Mouse (Mus musculus) liver, embryonic 14.5 days (tissue): Measurements from ENCODE around the gene Eif2b1. TPM values are rescaled to one million over a fixed set of nuclear protein-coding genes. Genes with fewer than 3 reads are reported as not detected.

Source experiments
- ATAC-seq: fragments of 200-750 bp; cut with Nextera tagmentation; 2 replicates; pipeline ENCODE4 v1.8.0; 2017; ENCODE audit warnings: moderate number of reproducible peaks, mild to moderate bottlenecking, moderate library complexity; ENCODE audit not compliant: insufficient read depth
- DNase-seq, 3 experiments: peaks; one replicate each; pipeline ENCODE4 v3.0.0-alpha.2; 2012 to 2013; ENCODE audit warnings: low read depth in 3 of 3, low spot score in 3 of 3
- H3K27ac ChIP-seq: fragments of 300-500 bp; sonication (generic); 2 replicates; pipeline ENCODE4 v1.5.1; 2014; ENCODE audit warnings: moderate library complexity, mild to moderate bottlenecking, control low read depth, inconsistent platforms
- H3K27me3 ChIP-seq: fragments of 300-500 bp; sonication (generic); 2 replicates; pipeline ENCODE4 v1.6.1; 2014; ENCODE audit warnings: mild to moderate bottlenecking, low read length, moderate library complexity; ENCODE audit not compliant: control insufficient read depth, insufficient read depth
- H3K36me3 ChIP-seq: fragments of 300-500 bp; sonication (generic); replicated peaks from 2 replicates; pipeline ENCODE4 v1.6.1; 2014; ENCODE audit warnings: low read depth; ENCODE audit not compliant: control insufficient read depth, insufficient read depth
- H3K4me1 ChIP-seq, 2 experiments: fragments of 200-500 bp in 1 of 2; fragments of 300-500 bp in 1 of 2; sonication (generic) in 1 of 2; replicated peaks; 2 replicates each; pipeline ENCODE4 v1.6.1; 2012 to 2014; ENCODE audit warnings: antibody characterized with exemption in 1 of 2, inconsistent platforms in 1 of 2, low read length in 1 of 2; ENCODE audit not compliant: control insufficient read depth in 2 of 2, insufficient read depth in 2 of 2
- H3K4me2 ChIP-seq: fragments of 300-500 bp; sonication (generic); 2 replicates; pipeline ENCODE4 v1.6.1; 2014; ENCODE audit warnings: low read depth, mild to moderate bottlenecking, control low read depth, moderate library complexity
- H3K4me3 ChIP-seq, 2 experiments: fragments of 200-500 bp in 1 of 2; fragments of 300-500 bp in 1 of 2; sonication (generic) in 1 of 2; 2 replicates each; pipeline ENCODE4 v1.5.1; 2012 to 2014; ENCODE audit warnings: low read depth in 2 of 2, low read length in 2 of 2, mild to moderate bottlenecking in 2 of 2, control low read depth in 1 of 2, inconsistent platforms in 1 of 2, moderate library complexity in 1 of 2; ENCODE audit not compliant: insufficient read depth in 1 of 2
- H3K9ac ChIP-seq: fragments of 300-500 bp; sonication (generic); replicated peaks from 2 replicates; pipeline ENCODE4 v1.6.1; 2014; ENCODE audit warnings: mild to moderate bottlenecking, control low read depth, moderate library complexity
- H3K9me3 ChIP-seq: fragments of 300-500 bp; sonication (generic); 2 replicates; pipeline ENCODE4 v1.6.1; 2016; ENCODE audit warnings: low read length, mixed read lengths; ENCODE audit not compliant: control insufficient read depth
- CTCF ChIP-seq: IDR thresholded peaks from 2 replicates; pipeline ENCODE4 v1.5.1; 2016; ENCODE audit warnings: antibody characterized with exemption, low read depth, control low read depth
- EP300 ChIP-seq: IDR thresholded peaks from 2 replicates; pipeline ENCODE4 v1.6.1; 2016; ENCODE audit warnings: antibody characterized with exemption, low read depth
- WGBS: fragments of 180-500 bp; shearing (Covaris S2); extraction: QIAGEN DNeasy Blood & Tissue Kit; methylation state at CpG from one replicate; pipeline ENCODE4 v1.1.7; 2014; ENCODE audit not compliant: insufficient replicate concordance; 5-methylcytosine and 5-hydroxymethylcytosine counted together
- polyA plus RNA-seq, 2 experiments: library from polyadenylated mRNA; depleted of rRNA in 1 of 2; stranded (reverse) in 1 of 2; unstranded in 1 of 2; fragments of >200 nt; fragmentation: Nextera tagmentation in 1 of 2; extraction: Ambion mirVana in 1 of 2; gene quantifications; 2 replicates each; pipeline versions ENCODE4 v1.2.1 to v1.2.3; 2012 to 2014

The Eif2b1 gene
- polyA plus RNA-seq, 2 experiments, result 25.7 to 50.5 TPM

DNA sequence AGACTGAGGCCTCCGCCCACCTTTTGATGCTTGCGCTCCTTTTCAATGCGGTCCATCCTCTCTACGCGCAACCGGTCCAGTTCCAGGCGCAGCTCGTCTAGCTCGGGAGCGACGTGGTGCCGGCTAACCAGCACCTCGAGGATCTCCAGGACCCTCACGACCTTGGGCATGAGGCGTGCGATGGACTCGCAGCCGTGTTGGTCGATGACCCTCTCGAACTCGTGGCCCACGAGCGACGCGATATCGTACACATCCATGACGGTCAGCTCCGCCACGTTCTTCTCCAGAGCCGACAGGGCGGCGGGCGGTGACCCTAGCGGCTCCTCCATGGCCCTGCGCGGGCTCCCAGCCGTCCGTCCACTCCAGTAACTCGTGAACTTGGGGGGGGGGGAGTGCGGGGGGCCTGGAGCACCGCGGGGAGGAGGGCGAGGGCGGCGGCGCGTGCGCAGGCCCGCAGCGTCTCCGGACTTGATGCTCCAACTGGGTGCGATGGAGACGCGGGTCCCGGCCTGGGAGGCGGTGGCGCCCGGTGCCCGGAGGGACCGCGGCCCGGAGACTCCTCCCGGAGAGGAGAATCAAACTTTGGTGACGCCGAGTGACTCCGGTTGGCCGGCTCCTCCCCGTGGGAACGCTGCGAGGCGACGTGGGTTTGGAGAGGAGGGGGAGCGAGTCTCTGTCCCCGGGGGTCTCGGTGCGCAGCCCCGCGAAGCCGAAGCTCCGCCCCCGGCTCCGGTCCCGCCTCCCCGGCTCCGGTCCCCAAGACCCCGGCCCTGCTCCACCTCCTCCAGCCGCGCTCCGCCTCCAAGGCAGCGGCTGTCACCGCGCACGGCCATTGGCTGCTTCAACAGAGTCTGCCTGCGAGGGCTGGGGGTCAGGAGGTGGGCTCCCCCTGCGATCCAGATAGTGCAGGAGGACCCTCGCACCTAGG is 48.0 kb downstream of the Eif2b1 start, which contains the start of gene Rilpl1:
Gene Rilpl1, minus strand, starts transcription at position 737 of the 928 bp plus-strand sequence.
- Histone ChIP-seq H3K9ac (no peak within 1 kb of the TSS), H3K4me2 (peak within 1 kb of the TSS; percentile 76), H3K4me1 (peaks cover 5 to 11% of the 10 kb centered on the region in 2 experiments), H3K27me3 (peaks cover 35% of the 10 kb centered on the region), H3K27ac (no peak within 1 kb of the TSS), H3K4me3 (peak within 1 kb of the TSS; percentile 51 to 61), H3K36me3 (no peaks in the 10 kb centered on the region), H3K9me3 (no peaks in the 10 kb centered on the region)
- DNase-seq (no peak), ATAC-seq (peak; percentile 42; the same call in 1 of the 2 replicates)
- WGBS, result under 1% methylated on average over 94 of the region's 96 CpGs
- TF ChIP-seq CTCF, result no peak
- no peak for TF ChIP-seq EP300

DNA sequence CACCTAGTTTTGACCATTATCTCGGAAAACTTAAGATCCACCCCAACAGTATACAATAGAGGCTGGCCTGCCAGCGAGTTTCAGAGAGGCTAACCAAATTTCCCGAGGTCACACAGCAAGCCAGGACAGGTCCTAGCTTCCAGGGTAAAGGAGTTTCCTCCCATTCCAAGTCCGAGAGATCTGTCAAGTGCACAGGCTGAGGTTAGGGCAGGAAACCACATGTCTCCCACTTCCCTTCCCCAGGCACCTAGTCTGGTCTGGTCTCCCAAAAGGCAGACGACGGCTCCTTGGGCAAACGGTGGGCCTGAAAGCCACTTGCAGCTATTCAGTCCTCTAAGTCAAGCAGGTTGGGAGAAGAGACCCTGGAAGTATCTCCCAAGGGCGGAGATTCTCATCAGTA is 49.2 kb downstream of the Eif2b1 start:
- ATAC-seq, result no peak
- TF ChIP-seq EP300 (no peak), CTCF (no peak)
- no peaks in the 10 kb centered on the region for H3K36me3 ChIP-seq
- 19% methylated on average over 8 of the region's 8 CpGs for whole genome bisulfite sequencing
- H3K27ac ChIP-seq, result no peak overlapping the region
- H3K4me3 ChIP-seq, result no peak overlapping the region
- H3K4me1 ChIP-seq, result peaks cover 0 to 5% of the 10 kb centered on the region in 2 experiments; a peak in 2 of 4 replicates
- peaks cover 35% of the 10 kb centered on the region for H3K27me3 ChIP-seq
- no peak overlapping the region for H3K4me2 ChIP-seq
- no peaks in the 10 kb centered on the region for H3K9me3 ChIP-seq
- no peak for DNase-seq
- no peak overlapping the region for H3K9ac ChIP-seq

DNA sequence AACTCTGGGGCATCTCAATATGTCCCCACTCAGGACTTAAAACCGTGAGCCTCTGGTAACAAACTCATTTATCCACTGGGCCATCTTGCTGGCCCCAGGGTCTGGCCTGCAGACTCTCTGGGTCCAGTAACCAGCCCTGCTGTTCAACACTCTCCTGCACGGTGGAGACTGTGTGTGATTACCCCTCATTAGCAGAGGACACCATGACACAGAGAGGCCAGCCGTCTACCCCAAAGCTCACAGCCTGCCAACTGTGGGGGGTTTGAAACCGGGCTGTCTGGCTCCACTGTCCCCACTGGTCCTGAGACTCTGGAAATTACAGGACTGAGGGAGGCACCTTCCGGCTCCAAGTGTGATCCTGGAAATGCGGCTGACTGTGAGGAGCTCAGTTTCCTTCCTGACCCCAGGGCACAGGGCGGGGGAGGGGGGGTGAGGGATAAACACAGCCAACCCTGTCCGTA is 49.7 kb downstream of the Eif2b1 start:
- 24% methylated on average over 8 of the region's 8 CpGs for WGBS
- Histone ChIP-seq H3K4me3 (no peak overlapping the region), H3K4me1 (0 out of 4 replicates have a peak, but pooled peaks cover 0 to 2% of the 10 kb centered on the region in 2 experiments), H3K36me3 (no peaks in the 10 kb centered on the region), H3K27ac (no peak overlapping the region), H3K27me3 (peaks cover 35% of the 10 kb centered on the region), H3K4me2 (no peak overlapping the region), H3K9ac (no peak overlapping the region), H3K9me3 (no peaks in the 10 kb centered on the region)
- no peak for ATAC-seq
- no peak for DNase-seq
- TF ChIP-seq EP300, result no peak
- TF ChIP-seq CTCF, result no peak

DNA sequence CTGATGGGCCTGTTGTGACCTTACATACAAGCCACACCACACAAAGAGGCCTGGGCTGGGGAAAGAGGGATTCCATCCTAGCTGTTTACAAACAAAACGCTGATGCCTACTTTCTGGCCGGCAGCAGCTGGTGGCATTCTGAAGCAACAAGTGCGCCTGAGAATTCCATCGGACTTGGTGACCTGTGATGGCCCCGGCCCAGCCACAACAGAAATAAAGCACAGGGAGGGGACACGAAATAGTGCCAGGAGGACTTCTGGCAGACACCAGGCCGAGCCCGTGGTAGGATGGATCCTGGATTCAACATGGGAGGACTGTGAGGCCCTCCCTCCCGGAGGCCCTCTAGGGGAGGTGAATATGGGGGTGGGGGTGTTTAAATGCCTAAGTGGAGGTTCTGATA is 50.1 kb downstream of the Eif2b1 start:
- DNase-seq, result no peak
- no peak overlapping the region for H3K4me3 ChIP-seq

DNA sequence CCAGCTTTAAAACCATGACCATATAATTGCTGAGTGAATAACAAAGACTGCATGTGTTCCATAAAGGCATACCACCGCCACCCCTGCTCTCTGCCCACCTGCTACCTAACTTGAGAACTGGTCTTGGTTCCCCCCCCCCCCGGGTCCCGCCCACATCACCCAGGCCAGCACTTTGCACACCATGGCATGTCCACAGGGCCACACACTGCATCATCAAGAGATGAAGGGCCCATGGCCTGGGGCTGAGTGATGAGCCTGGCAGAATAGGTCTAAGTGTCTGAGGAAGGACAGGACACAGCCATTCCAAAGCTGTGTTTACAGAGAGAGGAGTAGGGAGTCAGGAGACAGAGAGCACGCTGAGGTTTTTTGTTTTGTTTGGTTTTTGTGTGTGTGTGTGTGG is 50.6 kb downstream of the Eif2b1 start:
- ATAC-seq (no peak), DNase-seq (no peak)
- no peaks in the 10 kb centered on the region for H3K36me3 ChIP-seq
- 64% methylated on average over 4 of the region's 4 CpGs for WGBS
- H3K27ac ChIP-seq, result no peak overlapping the region
- no peak for TF ChIP-seq CTCF
- TF ChIP-seq EP300, result no peak
- H3K4me2 ChIP-seq, result no peak overlapping the region
- H3K27me3 ChIP-seq, result peaks cover 35% of the 10 kb centered on the region
- H3K4me1 ChIP-seq, result 0 out of 4 replicates have a peak, but pooled peaks cover 0 to 2% of the 10 kb centered on the region in 2 experiments
- no peak overlapping the region for H3K4me3 ChIP-seq
- H3K9ac ChIP-seq, result no peak overlapping the region
- no peaks in the 10 kb centered on the region for H3K9me3 ChIP-seq

More for the DNA sequence above, 50.1 kb downstream of the Eif2b1 start:
- Histone ChIP-seq H3K9ac (no peak overlapping the region), H3K4me2 (no peak overlapping the region), H3K27ac (no peak overlapping the region), H3K4me1 (0 out of 4 replicates have a peak, but pooled peaks cover 0 to 2% of the 10 kb centered on the region in 2 experiments), H3K27me3 (peaks cover 35% of the 10 kb centered on the region), H3K9me3 (no peaks in the 10 kb centered on the region), H3K36me3 (no peaks in the 10 kb centered on the region)
- WGBS, result 55% methylated on average over 9 of the region's 9 CpGs
- ATAC-seq, result no peak
- no peak for TF ChIP-seq CTCF
- no peak for TF ChIP-seq EP300
